Mouse (Mus musculus): ENCODE results near the gene Man2a2.
A peak's percentile ranks its signal among the peaks of the same experiment; 100 is the strongest.

Man2a2 gene

DNA sequence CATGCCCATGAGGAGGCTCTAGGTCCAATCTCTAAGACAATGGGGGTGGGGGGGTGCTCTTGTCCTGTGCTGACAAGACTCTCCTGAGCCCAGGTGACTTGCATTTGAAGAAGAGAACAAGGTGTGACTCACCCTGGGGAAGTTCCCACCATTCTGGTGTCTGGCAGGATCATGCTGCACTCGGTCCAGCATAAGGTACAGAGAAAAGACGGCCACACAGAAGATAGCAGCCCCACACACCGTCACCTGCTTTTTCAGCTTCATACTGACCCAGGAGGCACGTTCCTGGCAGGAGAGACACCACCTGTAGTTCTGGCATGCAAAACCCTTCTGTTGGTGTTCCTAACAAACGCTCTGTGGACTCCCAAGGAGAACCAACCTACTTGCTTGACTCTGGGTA is 1.7 kb downstream of the Man2a2 start:
- DNase-seq, result no peak

DNA sequence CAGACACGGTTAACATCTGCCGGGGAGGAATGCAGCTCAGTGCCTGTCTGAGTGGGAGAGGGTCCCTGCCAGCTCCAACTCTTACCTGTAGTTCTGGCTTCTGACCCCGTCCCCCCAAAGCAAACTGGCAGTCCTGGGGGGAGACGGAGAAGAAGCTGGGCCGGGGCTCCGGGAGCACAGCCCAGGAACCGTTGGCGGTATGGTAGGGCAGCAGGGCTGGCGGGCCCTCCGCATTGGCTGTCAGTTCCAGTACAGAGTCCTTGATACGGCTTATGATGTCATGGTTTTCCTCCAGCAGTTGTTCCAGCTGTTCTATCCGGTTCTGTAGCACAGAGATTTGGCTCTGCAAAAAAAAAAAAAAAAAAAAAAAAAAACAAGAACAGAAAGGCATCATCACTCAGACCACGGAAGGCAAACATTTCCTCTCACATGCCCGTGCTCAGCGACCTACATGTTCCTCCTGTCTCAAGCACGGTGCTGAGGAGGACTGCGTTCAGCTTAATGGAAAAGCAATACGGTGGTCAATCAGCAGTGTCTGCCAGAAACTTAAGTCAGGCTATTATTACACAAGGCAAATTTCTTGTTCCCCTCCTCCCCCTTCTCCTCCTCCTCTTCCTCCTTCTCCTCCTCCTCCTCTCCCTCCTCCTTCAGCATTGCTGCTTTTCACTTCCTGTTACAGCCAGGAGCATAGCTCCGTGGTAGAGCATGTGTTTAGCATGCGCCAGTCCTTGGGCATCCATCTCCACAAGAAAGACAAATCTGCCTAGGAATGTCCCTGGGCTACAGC is 2.3 kb downstream of the Man2a2 start:
- DNase-seq, result no peak

DNA sequence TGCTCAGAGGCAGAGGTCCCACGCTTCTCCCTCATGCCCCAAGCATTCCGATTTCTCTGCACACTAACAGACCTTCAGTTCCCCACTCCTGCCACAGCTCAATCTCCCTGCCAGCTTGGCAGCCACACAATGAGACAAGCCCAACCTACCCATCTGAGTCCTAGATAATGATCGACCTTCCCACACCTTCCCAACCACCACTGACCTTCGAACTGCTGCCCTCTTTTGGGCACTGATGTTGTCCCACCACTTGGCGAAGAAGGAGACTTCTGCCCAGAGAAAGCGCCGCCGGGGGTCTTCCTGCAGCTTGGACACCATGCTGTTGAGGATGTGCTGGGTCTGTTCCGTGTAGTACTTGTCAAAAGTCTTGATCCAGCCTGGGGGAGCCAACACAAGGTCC is 3.2 kb downstream of the Man2a2 start:
- no peak for DNase-seq

- no peak for DNase-seq
Observed at GRCm38 (mm10) chr7:80367232-80367631, 3.9 kb downstream of the Man2a2 start.

DNA sequence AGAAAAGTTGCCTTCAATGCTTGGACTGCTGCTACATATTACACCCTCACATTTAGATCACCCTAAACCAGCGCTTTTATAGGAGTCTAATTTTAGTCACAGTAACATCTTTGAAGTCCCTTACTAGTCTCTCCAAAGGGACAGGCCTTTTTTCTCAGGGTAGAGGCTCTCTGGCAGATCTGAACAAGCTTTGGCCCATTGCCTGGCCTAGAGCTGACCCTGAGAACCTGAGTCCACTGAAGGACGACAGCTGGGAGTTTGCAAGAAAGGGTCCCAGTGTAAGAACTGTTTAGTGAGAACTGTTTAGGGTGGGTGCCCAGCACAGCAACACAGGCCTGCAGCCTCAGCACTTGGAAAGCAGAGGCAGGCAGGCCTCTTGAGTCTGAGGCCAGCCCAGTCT is 5.4 kb downstream of the Man2a2 start:
- DNase-seq, result no peak

DNA sequence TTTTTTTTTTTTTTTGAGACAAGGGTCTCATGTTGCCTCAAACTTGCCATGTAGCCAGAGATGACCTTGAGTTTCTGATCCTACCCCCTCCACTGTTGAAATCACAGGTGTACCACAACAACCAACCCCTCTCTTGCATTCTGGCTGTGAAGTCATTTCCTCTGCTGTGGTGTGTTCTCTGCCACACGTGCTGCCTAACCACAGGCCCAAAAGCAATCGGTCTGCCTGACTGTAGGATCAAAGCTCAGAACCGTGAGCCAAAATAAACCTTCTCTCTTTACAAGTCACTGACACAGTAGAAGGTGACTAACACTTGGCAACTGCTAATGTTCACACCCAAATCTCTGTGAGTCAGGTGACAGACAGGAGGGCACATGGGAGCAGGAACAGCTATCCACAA is 10.7 kb downstream of the Man2a2 start:
- DNase-seq, result no peak

DNA sequence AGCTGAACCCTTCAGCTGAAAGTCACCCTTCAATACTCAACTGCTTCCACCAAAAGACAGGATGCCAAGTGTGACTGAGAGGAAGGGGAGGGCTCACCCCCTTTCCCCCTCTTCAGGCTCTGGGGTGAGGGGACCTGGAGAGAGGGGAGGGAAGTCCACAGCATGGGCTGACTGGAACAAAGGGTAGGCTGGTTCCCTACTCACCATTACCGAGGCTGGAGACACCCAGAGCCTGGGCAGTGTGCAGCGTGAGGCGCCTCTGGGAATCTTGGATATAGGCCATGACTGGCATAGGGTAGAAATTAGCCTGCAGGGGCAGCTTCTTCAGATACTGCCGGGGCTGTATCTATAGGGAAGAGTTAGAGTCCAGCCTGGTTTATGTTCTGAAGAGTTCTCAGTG is 13.1 kb downstream of the Man2a2 start:
- DNase-seq, result no peak

DNA sequence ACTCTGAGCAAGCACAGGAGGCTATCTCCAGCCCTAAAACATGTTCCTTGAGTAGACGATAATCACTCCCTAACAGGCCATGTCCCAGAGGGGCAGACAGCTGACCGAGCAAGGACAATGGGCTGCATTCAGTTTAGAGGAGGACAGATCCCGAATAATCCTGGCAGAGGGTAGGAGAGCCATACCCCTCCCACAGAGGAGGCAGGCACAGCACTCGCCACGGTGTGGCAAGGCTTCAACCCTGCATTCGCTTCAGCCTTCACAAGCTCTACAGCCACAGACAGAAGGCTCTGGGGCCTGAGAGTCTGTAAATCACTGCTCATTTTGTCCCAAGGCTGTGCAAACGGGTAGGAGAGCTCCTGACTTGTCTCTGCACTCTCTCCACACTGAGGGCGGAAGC is 14.0 kb downstream of the Man2a2 start:
- no peak for DNase-seq

GRCm38 (mm10) chr7:80356351-80356750 is 14.8 kb downstream of the Man2a2 start:
- DNase-seq, result no peak

DNA sequence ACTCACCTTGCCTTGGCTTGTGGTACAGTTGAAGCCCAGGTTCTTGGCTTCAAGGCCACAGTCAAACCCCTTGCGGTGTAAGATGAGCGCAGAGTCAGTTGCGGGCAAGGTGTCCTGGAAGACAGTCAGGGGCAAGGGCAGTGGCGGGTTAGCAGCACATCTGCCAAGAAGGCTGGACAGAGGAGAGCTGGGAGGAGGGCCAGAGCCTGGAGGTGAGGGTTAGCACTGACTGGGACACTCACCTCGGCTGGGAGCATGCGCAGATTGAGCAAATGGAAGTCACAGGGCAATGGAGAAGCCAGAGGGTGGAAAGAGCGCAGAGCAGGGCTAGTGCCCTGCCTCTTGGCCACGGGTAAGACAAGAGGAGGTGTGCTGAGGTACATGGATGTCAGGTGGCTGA is 18.3 kb downstream of the Man2a2 start:
- DNase-seq, result no peak

- no peak for DNase-seq
Observed at GRCm38 (mm10) chr7:80350808-80351207, 20.4 kb downstream of the Man2a2 start.

- no peak for DNase-seq
Observed at GRCm38 (mm10) chr7:80347670-80348586, 23.2 kb downstream of the Man2a2 start.

DNA sequence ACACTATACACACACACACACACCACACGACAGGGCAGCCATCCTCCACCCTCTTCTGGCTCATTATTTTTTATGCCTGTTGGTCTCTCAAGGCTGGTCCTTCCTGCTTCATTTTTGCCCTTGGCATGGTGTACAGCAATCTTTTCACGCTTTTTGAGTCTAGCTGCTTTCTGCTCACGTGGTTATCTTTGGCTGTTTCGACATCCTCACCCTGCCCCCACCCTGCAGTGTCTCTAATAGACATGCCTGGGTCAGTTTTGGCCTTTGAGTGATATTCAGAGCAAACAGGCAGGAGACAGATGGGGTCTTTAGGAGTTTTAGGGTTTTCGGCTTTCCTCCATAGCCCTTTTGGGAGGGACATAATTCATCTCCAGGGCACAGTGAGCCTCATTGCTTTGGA is 24.3 kb downstream of the Man2a2 start:
- no peak for DNase-seq

DNA sequence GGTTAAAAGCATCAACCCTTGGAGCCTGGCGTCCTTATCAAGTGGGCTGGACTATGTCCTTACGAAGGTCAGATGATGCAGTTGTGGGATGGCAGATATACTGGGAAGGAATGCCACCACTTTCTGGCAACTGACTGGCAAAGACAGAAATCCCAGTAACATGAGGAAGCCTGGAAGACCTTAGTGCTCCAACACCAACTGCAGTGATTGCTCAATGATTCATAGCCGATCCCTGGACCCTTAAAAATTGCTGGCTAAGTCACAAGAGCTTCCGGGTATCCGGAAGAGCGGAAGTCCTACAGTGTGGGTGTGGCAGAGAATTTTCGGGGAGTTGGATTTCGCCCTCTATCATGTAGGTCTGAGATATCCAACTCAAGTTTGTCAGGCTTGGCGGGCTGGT is 25.0 kb downstream of the Man2a2 start:
- no peak for DNase-seq

DNA sequence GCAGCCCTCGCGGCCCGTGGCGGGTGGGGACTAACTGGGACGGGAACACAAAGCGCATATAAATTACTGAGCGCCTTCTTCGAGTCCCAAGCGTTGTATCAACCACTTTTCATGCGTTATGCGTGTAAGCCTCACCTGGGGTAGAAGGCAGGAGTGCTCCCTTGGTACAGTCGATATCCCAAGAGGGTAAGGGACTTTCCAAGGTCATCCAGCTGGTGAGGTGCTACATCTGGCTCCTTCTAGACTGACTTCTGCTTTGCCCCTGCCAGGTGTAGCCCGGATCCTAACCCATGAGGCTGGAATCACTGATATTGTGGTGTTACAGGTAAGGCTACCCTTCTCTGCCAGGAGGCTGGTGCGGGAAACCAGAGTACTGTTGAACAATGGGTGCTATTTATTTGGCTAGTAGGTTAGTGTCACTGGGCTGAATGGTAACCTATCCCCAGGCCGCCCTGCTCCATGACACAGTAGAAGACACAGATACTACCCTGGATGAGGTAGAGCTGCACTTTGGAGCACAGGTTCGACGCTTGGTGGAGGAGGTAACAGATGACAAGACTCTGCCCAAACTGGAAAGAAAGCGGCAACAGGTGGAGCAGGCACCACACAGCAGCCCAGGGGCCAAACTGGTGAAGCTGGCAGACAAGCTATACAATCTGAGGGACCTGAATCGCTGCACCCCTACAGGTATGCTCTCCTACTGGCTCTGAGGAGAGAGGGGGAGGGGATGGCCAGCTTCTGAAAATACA is 27.7 kb downstream of the Man2a2 start:
- no peak for DNase-seq

DNA sequence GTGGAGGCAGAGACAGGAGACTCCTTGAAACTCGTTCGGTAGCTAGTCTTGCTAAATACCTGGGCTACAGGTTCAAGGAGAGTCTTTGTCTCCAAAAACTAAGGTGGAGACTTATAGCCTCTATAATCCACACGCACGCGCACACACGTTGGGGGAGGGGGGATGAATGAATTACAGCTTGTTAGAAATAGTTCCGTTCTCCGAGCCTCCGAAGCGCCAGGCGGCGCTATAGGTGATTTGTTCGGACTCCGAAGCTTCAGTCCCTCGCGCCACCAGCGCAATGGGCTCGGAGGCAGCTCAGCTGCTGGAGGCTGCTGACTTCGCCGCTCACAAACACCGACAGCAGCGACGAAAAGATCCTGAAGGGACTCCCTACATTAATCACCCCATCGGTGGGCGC is 28.3 kb downstream of the Man2a2 start, which contains the start of gene Hddc3:
Gene Hddc3, plus strand, starts transcription at position 247 of the 400 bp plus-strand sequence.
- DNase-seq, result peak; percentile 99

DNA sequence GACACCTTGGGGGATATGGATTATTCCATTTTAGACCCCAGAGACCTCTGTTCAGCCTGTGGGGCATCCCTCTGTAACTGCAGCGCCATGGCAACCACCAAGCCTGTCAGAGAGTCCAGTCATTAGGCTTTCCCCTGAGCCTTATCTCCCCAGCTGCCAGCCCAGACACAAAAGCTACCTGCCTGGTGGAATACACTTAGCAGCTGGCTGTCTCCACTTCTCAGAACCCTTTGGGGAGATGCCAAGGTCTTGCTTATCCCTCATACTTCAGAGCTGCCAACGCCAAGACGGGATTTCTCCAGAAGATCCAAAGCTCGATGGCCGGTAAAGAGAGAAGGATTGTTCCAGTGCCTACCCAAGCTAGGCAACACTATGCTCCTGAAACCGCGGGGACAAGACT is 29.4 kb downstream of the Man2a2 start:
- DNase-seq, result no peak

GRCm38 (mm10) chr7:80340793-80341192 is 30.4 kb downstream of the Man2a2 start, which contains the start of gene Unc45a:
Unc45a (minus strand) TSS chr7:80341005.
- peak; percentile 57 for DNase-seq

- peak; percentile 99 for DNase-seq
Observed at GRCm38 (mm10) chr7:80339793-80340628, 31.2 kb downstream of the Man2a2 start.

DNA sequence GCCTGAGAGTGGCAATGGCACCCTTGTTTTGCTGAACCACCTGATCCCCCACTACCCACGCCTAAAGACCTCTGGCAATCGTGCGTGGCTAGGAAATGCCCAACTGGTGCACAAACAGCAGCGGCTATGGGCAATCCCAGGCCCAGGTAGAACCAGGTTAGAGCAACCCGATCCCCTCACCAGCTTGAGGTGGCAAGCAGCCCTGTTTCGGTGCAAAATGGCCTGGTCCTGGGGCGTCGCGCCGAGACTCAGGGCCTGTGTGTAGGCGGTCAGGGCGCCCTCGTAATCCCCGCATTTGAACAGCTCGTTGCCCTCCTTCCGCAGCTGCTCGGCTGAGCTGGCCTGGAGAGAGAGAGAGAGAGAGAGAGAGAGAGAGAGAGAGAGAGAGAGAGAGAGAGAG is 31.8 kb downstream of the Man2a2 start:
- no peak for DNase-seq

DNA sequence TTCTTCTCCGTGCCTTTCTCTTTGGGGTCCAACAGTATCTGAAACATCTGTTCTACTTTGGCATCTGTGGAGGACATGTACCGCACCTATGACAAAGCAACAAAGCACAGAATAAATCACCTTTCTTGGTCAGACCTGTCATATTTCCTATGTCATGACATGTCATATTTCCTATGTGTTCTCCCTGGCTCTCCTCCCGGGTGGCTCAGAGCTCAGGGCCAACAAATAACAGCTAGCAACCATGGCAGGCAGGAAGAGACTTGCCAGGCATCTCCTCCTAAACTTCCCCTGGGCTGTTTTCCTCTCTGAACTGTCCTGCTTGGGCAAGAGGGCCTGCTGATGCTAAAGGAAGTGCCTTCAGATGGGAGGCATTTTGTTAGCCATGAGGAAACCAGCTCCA is 34.2 kb downstream of the Man2a2 start:
- no peak for DNase-seq

- DNase-seq, result no peak
Observed at GRCm38 (mm10) chr7:80334848-80335247, 36.3 kb downstream of the Man2a2 start.

Measured in right cerebral cortex, postnatal 14 days (tissue).